Mouse (Mus musculus): ENCODE measurements around the gene Zfp934. TPM values are rescaled to one million over a fixed set of nuclear protein-coding genes. Genes with fewer than 3 reads are reported as not detected.
"Not testable (repeated sequence)": the region's sequence is repeated elsewhere in the genome, so short reads cannot be mapped to it uniquely, and the experiment has no call there.

Gene Zfp934
- 11.2 and 12.1 TPM in 2 replicates for polyA plus RNA-seq (2015; fragmentation: Nextera tagmentation; extraction: Ambion mirVana)

DNA sequence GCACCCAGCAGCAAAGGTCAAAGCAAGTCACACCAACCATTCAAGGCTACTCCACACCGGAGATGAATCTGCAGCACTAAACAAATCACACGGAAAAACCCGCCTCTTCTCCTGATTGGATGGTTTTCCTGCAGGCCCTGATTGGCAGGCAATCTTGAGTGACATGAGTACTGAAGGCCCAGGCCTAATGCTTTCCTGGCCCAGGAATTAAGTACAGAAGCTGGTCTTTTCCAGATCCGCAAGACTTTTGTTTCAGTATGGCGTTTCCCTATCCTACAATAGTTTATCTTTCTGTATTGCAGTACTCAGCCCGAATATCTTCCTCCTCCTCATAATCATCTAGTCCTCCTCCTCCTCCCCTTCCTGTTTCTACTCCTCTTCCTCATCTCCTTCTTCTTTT is at the start of gene Zfp934:
Gene Zfp934, minus strand, starts transcription at position 101 of the 400 bp plus-strand sequence.
- not testable (repeated sequence) for ATAC-seq (replicated peaks; ENCODE audit: insufficient number of reproducible peaks, insufficient read depth, low FRiP score, low read depth); H3K4me3 ChIP-seq; H3K4me2 ChIP-seq; H3K9me3 ChIP-seq (replicated peaks); H3K27me3 ChIP-seq; H3K27ac ChIP-seq; H3K36me3 ChIP-seq; H3K9ac ChIP-seq; H3K4me1 ChIP-seq (replicated peaks)
- 78% methylated on average over 5 of the region's 6 CpGs for WGBS

- H3K9ac ChIP-seq; ATAC-seq (replicated peaks; ENCODE audit: insufficient number of reproducible peaks, insufficient read depth, low FRiP score, low read depth); H3K4me3 ChIP-seq; H3K4me1 ChIP-seq (replicated peaks); H3K4me2 ChIP-seq; H3K36me3 ChIP-seq; H3K9me3 ChIP-seq (replicated peaks); H3K27ac ChIP-seq; H3K27me3 ChIP-seq: not testable (repeated sequence)
- WGBS = 86% methylated on average over 4 of the region's 4 CpGs
These were observed 46.5 kb upstream of the Zfp934 start for GRCm38 (mm10) chr13:62617449-62617848.

DNA sequence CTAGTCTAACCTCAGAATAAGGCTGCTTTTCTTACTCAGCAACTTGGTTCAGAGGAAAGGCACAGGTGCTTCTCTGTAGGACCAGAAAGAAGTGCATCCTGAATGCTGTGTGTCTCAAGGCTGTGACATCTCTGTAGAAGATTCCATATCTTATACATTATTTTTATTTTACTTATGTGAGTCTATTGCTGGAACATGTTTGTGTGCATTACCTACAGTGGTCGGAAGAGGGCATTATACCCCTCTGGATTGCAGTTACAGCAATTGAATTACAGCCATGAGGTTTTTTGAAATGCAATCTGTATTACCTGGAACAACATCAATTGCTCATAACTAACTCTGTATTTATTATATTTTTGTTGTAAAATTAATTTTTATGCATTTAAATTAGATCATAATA is 9.3 kb downstream of the Zfp934 start:
- H3K9me3 ChIP-seq (replicated peaks); H3K4me3 ChIP-seq; H3K9ac ChIP-seq; H3K36me3 ChIP-seq; H3K4me2 ChIP-seq; H3K27me3 ChIP-seq; ATAC-seq (replicated peaks; ENCODE audit: insufficient number of reproducible peaks, insufficient read depth, low FRiP score, low read depth); H3K27ac ChIP-seq; H3K4me1 ChIP-seq (replicated peaks): not testable (repeated sequence)
- WGBS = 20% methylated on average over 1 of the region's 1 CpGs

GRCm38 (mm10) chr13:62558189-62559110 is 12.5 kb downstream of the Zfp934 start, which contains the start of gene Zfp935:
TSS of gene Zfp935 (minus strand) at chr13:62558511.
- H3K9me3 ChIP-seq (replicated peaks); ATAC-seq (replicated peaks; ENCODE audit: insufficient number of reproducible peaks, insufficient read depth, low FRiP score, low read depth); H3K4me1 ChIP-seq (replicated peaks); H3K27me3 ChIP-seq: not testable (repeated sequence)
- Histone ChIP-seq H3K4me2 (peak within 1 kb of the TSS; percentile 55), H3K27ac (peak within 1 kb of the TSS; percentile 45; the same call in 1 of the 2 replicates), H3K9ac (peak within 1 kb of the TSS; percentile 65), H3K36me3 (peaks cover 13% of the 10 kb centered on the region), H3K4me3 (peak within 1 kb of the TSS; percentile 59)
- 7% methylated on average over 27 of the region's 27 CpGs for WGBS

DNA sequence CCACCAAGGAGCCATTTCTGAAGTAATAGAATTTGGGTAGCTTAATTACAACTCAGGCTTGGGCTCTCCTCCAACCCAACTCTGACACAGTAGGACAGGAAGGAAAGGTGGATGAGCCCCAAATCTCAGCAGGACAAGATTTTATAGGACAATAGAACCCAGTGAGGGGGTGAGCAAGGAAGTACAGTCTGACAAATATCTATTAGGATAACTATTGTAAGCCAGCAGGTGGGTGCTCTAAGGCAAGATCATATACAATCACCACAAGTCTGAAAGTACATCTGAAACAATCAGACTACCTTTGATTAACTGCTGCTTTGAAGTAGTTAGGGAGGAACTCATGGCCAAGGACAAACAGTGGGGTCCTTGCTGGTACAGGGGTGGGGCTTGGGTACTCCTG is 40.9 kb downstream of the Zfp934 start:
- not testable (repeated sequence) for ATAC-seq (replicated peaks; ENCODE audit: insufficient number of reproducible peaks, insufficient read depth, low FRiP score, low read depth); H3K36me3 ChIP-seq; H3K4me2 ChIP-seq; H3K9ac ChIP-seq; H3K4me1 ChIP-seq (replicated peaks); H3K4me3 ChIP-seq; H3K27me3 ChIP-seq; H3K9me3 ChIP-seq (replicated peaks); H3K27ac ChIP-seq

GRCm38 (mm10) chr13:62510641-62511420 is 60.2 kb downstream of the Zfp934 start:
- H3K27me3 ChIP-seq; H3K27ac ChIP-seq; H3K36me3 ChIP-seq; H3K4me2 ChIP-seq; H3K4me3 ChIP-seq; H3K9me3 ChIP-seq (replicated peaks); H3K9ac ChIP-seq; ATAC-seq (replicated peaks; ENCODE audit: insufficient number of reproducible peaks, insufficient read depth, low FRiP score, low read depth); H3K4me1 ChIP-seq (replicated peaks): not testable (repeated sequence)
- 69% methylated on average over 1 of the region's 1 CpGs for WGBS

- not testable (repeated sequence) for ATAC-seq (replicated peaks; ENCODE audit: insufficient number of reproducible peaks, insufficient read depth, low FRiP score, low read depth); H3K27me3 ChIP-seq; H3K4me1 ChIP-seq (replicated peaks); H3K27ac ChIP-seq; H3K9me3 ChIP-seq (replicated peaks); H3K4me3 ChIP-seq; H3K9ac ChIP-seq; H3K36me3 ChIP-seq; H3K4me2 ChIP-seq
- 87% methylated on average over 8 of the region's 8 CpGs for WGBS
These were observed 98.3 kb downstream of the Zfp934 start for GRCm38 (mm10) chr13:62472661-62473060.

DNA sequence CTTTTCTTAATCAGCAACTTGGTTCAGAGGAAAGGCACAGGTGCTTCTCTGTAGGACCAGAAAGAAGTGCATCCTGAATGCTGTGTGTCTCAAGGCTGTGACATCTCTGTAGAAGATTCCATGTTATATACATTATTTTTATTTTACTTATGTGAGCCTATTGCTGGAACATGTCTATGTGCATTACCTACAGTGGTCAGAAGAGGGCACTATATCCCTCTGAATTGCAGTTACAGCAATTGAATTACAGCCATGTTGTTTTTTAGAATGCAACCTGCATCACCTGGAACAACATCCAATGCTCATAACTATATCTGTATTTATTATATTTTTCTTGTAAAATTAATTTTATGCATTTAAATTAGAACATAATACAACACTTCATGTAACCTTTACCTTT is 101.1 kb downstream of the Zfp934 start:
- ATAC-seq (replicated peaks; ENCODE audit: insufficient number of reproducible peaks, insufficient read depth, low FRiP score, low read depth); H3K36me3 ChIP-seq; H3K27ac ChIP-seq; H3K27me3 ChIP-seq; H3K4me1 ChIP-seq (replicated peaks); H3K4me3 ChIP-seq; H3K9me3 ChIP-seq (replicated peaks); H3K9ac ChIP-seq; H3K4me2 ChIP-seq: not testable (repeated sequence)

- H3K9me3 ChIP-seq (replicated peaks); H3K27me3 ChIP-seq; H3K4me1 ChIP-seq (replicated peaks): not testable (repeated sequence)
- ATAC-seq (replicated peaks; ENCODE audit: insufficient number of reproducible peaks, insufficient read depth, low FRiP score, low read depth) = peak; percentile 97
- H3K36me3 ChIP-seq = peaks cover 10% of the 10 kb centered on the region
- peak within 1 kb of the TSS; percentile 78 for H3K27ac ChIP-seq
- H3K9ac ChIP-seq = peak within 1 kb of the TSS; percentile 74
- 1% methylated on average over 28 of the region's 28 CpGs for whole genome bisulfite sequencing
- H3K4me3 ChIP-seq = peak within 1 kb of the TSS; percentile 75
- peak within 1 kb of the TSS; percentile 57 for H3K4me2 ChIP-seq
These were observed 104.3 kb downstream of the Zfp934 start, which contains the start of gene Gm49359 for GRCm38 (mm10) chr13:62466424-62467334. TSS of gene Gm49359 (minus strand) at chr13:62466832.

Measured in heart, embryonic 15.5 days (tissue).